Mouse (Mus musculus) lung, postnatal 10 days (tissue): ENCODE measurements around the gene Pip5kl1.
A peak's percentile ranks its signal among the peaks of the same experiment; 100 is the strongest.

ENCODE experiments used
- DNase-seq: peaks from one replicate; pipeline ENCODE4 v3.0.0; 2021

The Pip5kl1 gene

GRCm38 (mm10) chr2:32574497-32574896 is at the start of gene Pip5kl1:
Gene Pip5kl1, plus strand, starts transcription at chr2:32574797.
- no peak for DNase-seq

GRCm38 (mm10) chr2:32525816-32526215 is 48.8 kb upstream of the Pip5kl1 start:
- no peak for DNase-seq

- no peak for DNase-seq
Measured at GRCm38 (mm10) chr2:32527468-32527966, 47.1 kb upstream of the Pip5kl1 start.

- DNase-seq: no peak
Measured at GRCm38 (mm10) chr2:32528326-32528725, 46.3 kb upstream of the Pip5kl1 start.

GRCm38 (mm10) chr2:32530479-32530878 is 44.1 kb upstream of the Pip5kl1 start:
- no peak for DNase-seq

- no peak for DNase-seq
Measured at GRCm38 (mm10) chr2:32533163-32533562, 41.4 kb upstream of the Pip5kl1 start.

- peak; percentile 79 for DNase-seq
Measured at GRCm38 (mm10) chr2:32534061-32534732, 40.4 kb upstream of the Pip5kl1 start.

- peak; percentile 100 for DNase-seq
Measured at GRCm38 (mm10) chr2:32534733-32535471, 39.7 kb upstream of the Pip5kl1 start, which contains the start of gene Fam102a. Gene Fam102a, plus strand, starts transcription at chr2:32535332.

- DNase-seq: peak; percentile 71
Measured at GRCm38 (mm10) chr2:32535501-32535991, 39.1 kb upstream of the Pip5kl1 start.

- DNase-seq: peak; percentile 48
Measured at GRCm38 (mm10) chr2:32536086-32536633, 38.4 kb upstream of the Pip5kl1 start.

- DNase-seq: peak; percentile 77
Measured at GRCm38 (mm10) chr2:32536634-32537359, 37.8 kb upstream of the Pip5kl1 start.

GRCm38 (mm10) chr2:32537360-32537905 is 37.2 kb upstream of the Pip5kl1 start:
- DNase-seq: peak; percentile 55

GRCm38 (mm10) chr2:32537941-32538340 is 36.7 kb upstream of the Pip5kl1 start:
- no peak for DNase-seq

- peak; percentile 35 for DNase-seq
Measured at GRCm38 (mm10) chr2:32538461-32538860, 36.1 kb upstream of the Pip5kl1 start.

GRCm38 (mm10) chr2:32539452-32539981 is 35.1 kb upstream of the Pip5kl1 start:
- DNase-seq: no peak

- DNase-seq: no peak
Measured at GRCm38 (mm10) chr2:32541333-32541908, 33.2 kb upstream of the Pip5kl1 start.

GRCm38 (mm10) chr2:32541986-32542573 is 32.5 kb upstream of the Pip5kl1 start:
- no peak for DNase-seq

- no peak for DNase-seq
Measured at GRCm38 (mm10) chr2:32543031-32543449, 31.6 kb upstream of the Pip5kl1 start.

GRCm38 (mm10) chr2:32546951-32547350 is 27.6 kb upstream of the Pip5kl1 start:
- DNase-seq: no peak

GRCm38 (mm10) chr2:32547380-32547779 is 27.2 kb upstream of the Pip5kl1 start:
- no peak for DNase-seq

GRCm38 (mm10) chr2:32547964-32548739 is 26.4 kb upstream of the Pip5kl1 start:
- peak; percentile 40 for DNase-seq
